Mouse (Mus musculus) heart, postnatal 14 days (tissue): ENCODE measurements around the gene Csrp1. TPM values are rescaled to one million over a fixed set of nuclear protein-coding genes. Genes with fewer than 3 reads are reported as not detected.

ENCODE experiments used
- DNase-seq, 2 experiments: peaks; one replicate each; pipeline ENCODE4 v3.0.0; 2021 to 2022
- intact Hi-C: fragments of 180-260 bp; cut with DNase I; formaldehyde crosslinking; loops from one replicate; pipeline ENCODE4 v1.15.1; 2025
- total RNA-seq, 2 experiments: library from RNA; stranded (reverse); gene quantifications; 2 replicates each; pipeline ENCODE4 v1.2.3; 2021

Csrp1 gene
- total RNA-seq, 2 experiments from 2014 or later = 60.3 to 66.0 TPM

DNA sequence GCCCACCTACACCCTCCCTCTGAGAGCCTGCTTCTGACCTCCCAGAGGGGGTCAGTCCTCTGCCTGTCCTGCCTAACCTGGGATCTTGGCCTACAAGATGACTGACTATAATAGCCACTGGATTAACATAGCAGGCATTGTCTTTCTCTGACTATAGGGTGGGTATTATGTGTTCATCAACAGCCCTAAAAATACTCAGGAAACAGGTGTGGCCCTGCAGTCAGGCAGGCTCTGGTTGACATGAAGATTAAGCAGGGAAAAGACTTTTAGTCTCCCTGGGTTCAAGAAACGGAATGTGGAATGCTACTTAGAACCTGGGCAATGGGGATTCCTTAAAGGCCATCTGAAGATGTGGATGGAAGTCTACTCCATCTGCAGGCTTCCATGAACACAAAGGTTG lies 78.6 kb downstream of the Csrp1 start:
- intact Hi-C loops = no loop called here
- DNase-seq = no peak

DNA sequence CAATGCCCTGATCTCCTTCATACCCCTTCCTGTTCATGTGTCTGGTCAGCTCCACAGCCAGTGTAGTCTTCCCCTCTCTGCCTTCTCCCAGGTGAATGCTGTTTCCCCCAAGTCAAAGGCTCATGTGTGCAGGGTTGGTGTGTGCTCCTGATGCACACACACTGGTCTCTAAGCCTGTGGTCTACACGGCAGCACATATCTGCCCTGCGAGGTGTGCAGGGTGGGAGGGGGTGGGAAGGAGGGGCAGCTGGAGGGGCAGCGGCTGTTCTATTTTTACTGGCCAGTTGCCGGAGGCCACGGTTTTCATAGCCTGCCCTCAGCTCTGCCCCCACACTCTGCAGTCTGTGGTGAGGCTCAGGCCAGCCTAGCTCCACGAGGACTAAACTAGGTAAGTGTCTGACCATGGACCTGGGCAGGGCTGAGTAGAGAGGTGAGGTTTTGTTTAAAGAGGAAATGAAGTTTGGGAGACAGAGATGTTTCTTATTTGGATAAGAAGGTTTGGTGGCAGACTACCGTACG lies 79.3 kb downstream of the Csrp1 start:
- intact Hi-C loops = no loop called here
- DNase-seq = no peak

DNA sequence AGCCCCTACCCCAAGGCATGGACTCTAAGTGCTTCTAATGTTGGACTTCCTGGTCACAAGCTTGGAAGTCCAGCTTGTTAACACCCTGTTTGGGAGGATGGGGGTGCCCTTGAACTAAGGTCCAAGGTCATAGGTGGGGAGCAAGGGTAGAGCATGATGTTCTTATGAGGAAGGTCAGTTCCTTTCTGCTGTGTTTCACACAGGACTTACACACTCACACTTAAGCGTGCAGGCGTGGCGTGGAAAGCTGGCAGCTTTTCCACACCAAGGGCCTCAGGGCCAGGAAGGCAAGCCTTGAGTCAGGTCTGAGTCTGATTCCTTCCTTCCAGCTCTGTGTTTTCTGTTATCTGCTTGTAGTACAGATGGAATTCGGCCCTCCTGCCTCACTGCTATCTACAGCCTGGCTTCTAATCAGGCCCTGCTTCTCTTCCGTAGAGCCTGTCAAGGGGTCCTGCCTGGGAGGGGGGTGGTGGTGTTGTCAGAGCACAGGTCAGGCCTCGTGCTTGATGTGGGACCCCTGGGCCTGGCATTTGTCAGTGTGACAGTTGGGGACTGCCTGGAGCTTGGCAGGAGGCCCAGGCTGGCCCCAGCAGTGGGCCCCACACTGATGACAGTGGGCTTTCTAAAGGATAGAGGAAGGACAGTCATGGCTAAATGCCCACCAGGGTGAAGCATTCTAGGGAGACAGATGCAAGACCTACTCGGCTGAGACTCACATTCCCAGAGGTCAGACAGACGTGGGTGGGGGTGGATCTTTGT lies 80.5 kb downstream of the Csrp1 start:
- intact Hi-C loops = no loop called here
- no peak for DNase-seq

Other genes starting within 250 kb of the Csrp1 start
- gene Nav1, start 112.8 kb upstream of the Csrp1 start, total RNA-seq = 10 to 100 TPM; 25.9 to 34.5 TPM
- 10 to 100 TPM; 17.2 to 18.4 TPM for gene Phlda3, start 46.1 kb downstream of the Csrp1 start, total RNA-seq
- 10 to 100 TPM; 18.6 to 29.4 TPM for gene Tnni1, start 59.4 kb downstream of the Csrp1 start, total RNA-seq
- gene Lad1, start 98.5 kb downstream of the Csrp1 start, total RNA-seq = 1 to 10 TPM; 4.9 to 6.0 TPM
- 1,000 to 10,000 TPM; 7,950 to 8,027 TPM for gene Tnnt2, start 116.3 kb downstream of the Csrp1 start, total RNA-seq
- gene Pkp1, start 199.1 kb downstream of the Csrp1 start, total RNA-seq = under 1 TPM in 1 of 2 experiments, not detected in 1; 0.51 TPM